Mouse (Mus musculus) embryonic facial prominence, embryonic 15.5 days (tissue): ENCODE measurements around the gene Lgmn. TPM values are rescaled to one million over a fixed set of nuclear protein-coding genes. Genes with fewer than 3 reads are reported as not detected.

Experiments used
- ATAC-seq: fragments of 200-750 bp; cut with Nextera tagmentation; 2 replicates; pipeline ENCODE4 v1.8.0; 2017; ENCODE audit warnings: low read depth, moderate TSS enrichment; ENCODE audit not compliant: insufficient number of reproducible peaks, low FRiP score, low TSS enrichment
- H3K27ac ChIP-seq: fragments of 300-500 bp; sonication (generic); replicated peaks from 2 replicates; pipeline ENCODE4 v1.5.1; 2015; ENCODE audit warnings: mild to moderate bottlenecking, inconsistent platforms
- H3K27me3 ChIP-seq: fragments of 300-500 bp; sonication (generic); 2 replicates; pipeline ENCODE4 v1.6.1; 2015; ENCODE audit warnings: inconsistent platforms
- H3K36me3 ChIP-seq: fragments of 300-500 bp; sonication (generic); 2 replicates; pipeline ENCODE4 v1.6.1; 2015; ENCODE audit warnings: mild to moderate bottlenecking, inconsistent platforms
- H3K4me1 ChIP-seq: fragments of 300-500 bp; sonication (generic); 2 replicates; pipeline ENCODE4 v1.6.1; 2015; ENCODE audit warnings: inconsistent platforms
- H3K4me2 ChIP-seq: fragments of 300-500 bp; sonication (generic); replicated peaks from 2 replicates; pipeline ENCODE4 v1.6.1; 2015; ENCODE audit warnings: mild to moderate bottlenecking, inconsistent platforms
- H3K4me3 ChIP-seq: fragments of 300-500 bp; sonication (generic); replicated peaks from 2 replicates; pipeline ENCODE4 v1.5.1; 2015; ENCODE audit warnings: mild to moderate bottlenecking, inconsistent platforms
- H3K9ac ChIP-seq: fragments of 300-500 bp; sonication (generic); 2 replicates; pipeline ENCODE4 v1.6.1; 2015; ENCODE audit warnings: inconsistent platforms
- H3K9me3 ChIP-seq: fragments of 300-500 bp; sonication (generic); replicated peaks from 2 replicates; pipeline ENCODE4 v1.6.1; 2016; ENCODE audit warnings: inconsistent platforms
- WGBS: fragments of 180-500 bp; shearing (Covaris S2); methylation state at CpG from one replicate; pipeline ENCODE4 v1.1.7; 2015; 5-methylcytosine and 5-hydroxymethylcytosine counted together
- polyA plus RNA-seq: library from polyadenylated mRNA; unstranded; fragments of >200 nt; fragmentation: Nextera tagmentation; extraction: Ambion mirVana; gene quantifications from 2 replicates; pipeline ENCODE4 v1.2.1, GENCODE M21; 2015

Lgmn gene
- polyA plus RNA-seq, 1 experiment from 2014 or later: 103 TPM

GRCm38 (mm10) chr12:102390042-102390441 lies 49.6 kb downstream of the Lgmn start:
- Histone ChIP-seq H3K4me3 (no peak overlapping the region), H3K27me3 (no peaks in the 10 kb centered on the region; the same call in 1 of the 2 replicates), H3K36me3 (peaks cover 15% of the 10 kb centered on the region), H3K9ac (no peak overlapping the region), H3K9me3 (no peaks in the 10 kb centered on the region), H3K4me2 (no peak overlapping the region), H3K27ac (no peak overlapping the region), H3K4me1 (no peaks in the 10 kb centered on the region)
- 35% methylated on average over 8 of the region's 8 CpGs for WGBS
- ATAC-seq: no peak

GRCm38 (mm10) chr12:102387219-102387917 lies 52.2 kb downstream of the Lgmn start:
- H3K4me1 ChIP-seq: no peaks in the 10 kb centered on the region
- no peak overlapping the region for H3K27ac ChIP-seq
- H3K9ac ChIP-seq: no peak overlapping the region
- no peak overlapping the region for H3K4me3 ChIP-seq
- no peaks in the 10 kb centered on the region; the same call in 1 of the 2 replicates for H3K27me3 ChIP-seq
- peaks cover 16% of the 10 kb centered on the region for H3K36me3 ChIP-seq
- peak; percentile 59; the same call in 1 of the 2 replicates for ATAC-seq
- WGBS: 55% methylated on average over 16 of the region's 16 CpGs
- no peak overlapping the region for H3K4me2 ChIP-seq
- H3K9me3 ChIP-seq: no peaks in the 10 kb centered on the region

- Histone ChIP-seq H3K27ac (no peak overlapping the region), H3K4me3 (no peak overlapping the region), H3K4me2 (no peak overlapping the region), H3K9ac (no peak overlapping the region), H3K36me3 (peaks cover 16% of the 10 kb centered on the region), H3K9me3 (no peaks in the 10 kb centered on the region), H3K27me3 (no peaks in the 10 kb centered on the region; the same call in 1 of the 2 replicates), H3K4me1 (no peaks in the 10 kb centered on the region)
- no peak for ATAC-seq
- 19% methylated on average over 3 of the region's 3 CpGs for WGBS
These were observed 54.8 kb downstream of the Lgmn start for GRCm38 (mm10) chr12:102384819-102385218.

- ATAC-seq: no peak
- 88% methylated on average over 9 of the region's 9 CpGs for WGBS
- Histone ChIP-seq H3K4me2 (no peak overlapping the region), H3K27me3 (no peaks in the 10 kb centered on the region), H3K36me3 (peaks cover 13% of the 10 kb centered on the region), H3K9me3 (no peaks in the 10 kb centered on the region), H3K4me3 (no peak overlapping the region), H3K4me1 (no peaks in the 10 kb centered on the region), H3K27ac (no peak overlapping the region), H3K9ac (no peak overlapping the region)
These were observed 56.3 kb downstream of the Lgmn start for GRCm38 (mm10) chr12:102383288-102383687.

- H3K4me3 ChIP-seq: no peak overlapping the region
- no peaks in the 10 kb centered on the region for H3K4me1 ChIP-seq
- no peak overlapping the region for H3K9ac ChIP-seq
- H3K36me3 ChIP-seq: peaks cover 13% of the 10 kb centered on the region
- no peak overlapping the region for H3K4me2 ChIP-seq
- no peak overlapping the region for H3K27ac ChIP-seq
- no peaks in the 10 kb centered on the region for H3K9me3 ChIP-seq
- no peak for ATAC-seq
- 84% methylated on average over 8 of the region's 8 CpGs for WGBS
- no peaks in the 10 kb centered on the region for H3K27me3 ChIP-seq
These were observed 57.4 kb downstream of the Lgmn start for GRCm38 (mm10) chr12:102382180-102382579.

GRCm38 (mm10) chr12:102372322-102372721 lies 67.3 kb downstream of the Lgmn start:
- peaks cover 11% of the 10 kb centered on the region; the same call in 1 of the 2 replicates for H3K4me1 ChIP-seq
- ATAC-seq: no peak
- WGBS: 78% methylated on average over 3 of the region's 3 CpGs
- H3K36me3 ChIP-seq: peaks cover 12% of the 10 kb centered on the region; the same call in 1 of the 2 replicates
- H3K27ac ChIP-seq: no peak overlapping the region
- no peaks in the 10 kb centered on the region for H3K27me3 ChIP-seq
- H3K4me3 ChIP-seq: no peak overlapping the region
- H3K9ac ChIP-seq: no peak overlapping the region
- H3K4me2 ChIP-seq: no peak overlapping the region
- H3K9me3 ChIP-seq: no peaks in the 10 kb centered on the region

GRCm38 (mm10) chr12:102370931-102371500 lies 68.6 kb downstream of the Lgmn start:
- no peak for ATAC-seq
- H3K9me3 ChIP-seq: no peaks in the 10 kb centered on the region
- no peak overlapping the region for H3K4me3 ChIP-seq
- no peak overlapping the region for H3K9ac ChIP-seq
- peaks cover 11% of the 10 kb centered on the region; the same call in 1 of the 2 replicates for H3K4me1 ChIP-seq
- peaks cover 12% of the 10 kb centered on the region; the same call in 1 of the 2 replicates for H3K36me3 ChIP-seq
- no peak overlapping the region for H3K27ac ChIP-seq
- no peaks in the 10 kb centered on the region for H3K27me3 ChIP-seq
- 83% methylated on average over 4 of the region's 4 CpGs for WGBS
- no peak overlapping the region for H3K4me2 ChIP-seq

- 67% methylated on average over 22 of the region's 22 CpGs for WGBS
- ATAC-seq: no peak
- Histone ChIP-seq H3K9me3 (no peaks in the 10 kb centered on the region), H3K4me3 (no peak overlapping the region), H3K36me3 (peaks cover 12% of the 10 kb centered on the region; the same call in 1 of the 2 replicates), H3K27me3 (no peaks in the 10 kb centered on the region), H3K27ac (no peak overlapping the region), H3K4me2 (no peak overlapping the region), H3K4me1 (peaks cover 11% of the 10 kb centered on the region; the same call in 1 of the 2 replicates), H3K9ac (no peak overlapping the region)
These were observed 70.0 kb downstream of the Lgmn start for GRCm38 (mm10) chr12:102369488-102370235.

- Histone ChIP-seq H3K9me3 (no peaks in the 10 kb centered on the region), H3K4me3 (no peak overlapping the region), H3K36me3 (peaks cover 12% of the 10 kb centered on the region; the same call in 1 of the 2 replicates), H3K4me1 (peaks cover 11% of the 10 kb centered on the region; the same call in 1 of the 2 replicates), H3K27ac (no peak overlapping the region), H3K4me2 (no peak overlapping the region), H3K9ac (no peak overlapping the region), H3K27me3 (no peaks in the 10 kb centered on the region)
- no peak for ATAC-seq
- whole genome bisulfite sequencing: 86% methylated on average over 14 of the region's 14 CpGs
These were observed 71.1 kb downstream of the Lgmn start for GRCm38 (mm10) chr12:102368556-102368955.

GRCm38 (mm10) chr12:102368066-102368465 lies 71.5 kb downstream of the Lgmn start:
- H3K4me2 ChIP-seq: no peak overlapping the region
- ATAC-seq: no peak
- H3K36me3 ChIP-seq: peaks cover 12% of the 10 kb centered on the region; the same call in 1 of the 2 replicates
- no peaks in the 10 kb centered on the region for H3K9me3 ChIP-seq
- no peaks in the 10 kb centered on the region for H3K27me3 ChIP-seq
- H3K9ac ChIP-seq: no peak overlapping the region
- WGBS: 72% methylated on average over 7 of the region's 7 CpGs
- H3K4me3 ChIP-seq: no peak overlapping the region
- peaks cover 11% of the 10 kb centered on the region; the same call in 1 of the 2 replicates for H3K4me1 ChIP-seq
- no peak overlapping the region for H3K27ac ChIP-seq

- Histone ChIP-seq H3K4me1 (peaks cover 11% of the 10 kb centered on the region; the same call in 1 of the 2 replicates), H3K9ac (no peak overlapping the region), H3K27ac (no peak overlapping the region), H3K4me2 (no peak overlapping the region), H3K4me3 (no peak overlapping the region), H3K9me3 (no peaks in the 10 kb centered on the region), H3K27me3 (no peaks in the 10 kb centered on the region), H3K36me3 (peaks cover 12% of the 10 kb centered on the region; the same call in 1 of the 2 replicates)
- 69% methylated on average over 3 of the region's 3 CpGs for WGBS
- ATAC-seq: no peak
These were observed 72.5 kb downstream of the Lgmn start for GRCm38 (mm10) chr12:102367075-102367474.
